Mouse (Mus musculus) ES-E14 (cell line): Measurements from ENCODE around the gene Gchfr. TPM values are rescaled to one million over a fixed set of nuclear protein-coding genes. Genes with fewer than 3 reads are reported as not detected.

Source experiments
- DNase-seq: peaks from one replicate; pipeline ENCODE4 v3.0.0-alpha.2; 2013; ENCODE audit warnings: low read depth, low spot score
- H3K27ac ChIP-seq: 2 replicates; pipeline ENCODE4 v1.5.1; 2012; ENCODE audit warnings: low read depth, mild to moderate bottlenecking, low read length, moderate library complexity, mixed read lengths; ENCODE audit not compliant: poor library complexity, insufficient read depth, severe bottlenecking
- H3K36me3 ChIP-seq: 2 replicates; pipeline ENCODE4 v1.6.1; 2012; ENCODE audit warnings: mild to moderate bottlenecking, low read length, moderate library complexity, mixed read lengths; ENCODE audit not compliant: control insufficient read depth, poor library complexity, insufficient read depth, severe bottlenecking
- H3K4me1 ChIP-seq, 2 experiments: fragments of 150-350 bp in 1 of 2; sonication (generic) in 1 of 2; 2 replicates each; pipeline ENCODE4 v1.6.1; 2012; ENCODE audit warnings: low read length in 2 of 2, mild to moderate bottlenecking in 1 of 2, mixed read lengths in 1 of 2; ENCODE audit not compliant: control insufficient read depth in 2 of 2, insufficient read depth in 2 of 2, poor library complexity in 1 of 2
- H3K4me3 ChIP-seq, 2 experiments: fragments of 150-350 bp in 1 of 2; sonication (generic) in 1 of 2; 2 replicates each; pipeline ENCODE4 v1.5.1; 2012; ENCODE audit warnings: low read length in 2 of 2, low read depth in 1 of 2, mild to moderate bottlenecking in 1 of 2, mixed read lengths in 1 of 2; ENCODE audit not compliant: insufficient read depth in 1 of 2, poor library complexity in 1 of 2, severe bottlenecking in 1 of 2
- H3K9ac ChIP-seq: 2 replicates; pipeline ENCODE4 v1.6.1; 2012; ENCODE audit warnings: low read depth, mild to moderate bottlenecking, low read length, mixed read lengths; ENCODE audit not compliant: poor library complexity, insufficient read depth, severe bottlenecking
- H3K9me3 ChIP-seq: fragments of 150-350 bp; sonication (generic); 2 replicates; pipeline ENCODE4 v1.6.1; 2012; ENCODE audit warnings: low read depth, mild to moderate bottlenecking, low read length; ENCODE audit not compliant: control insufficient read depth, insufficient read depth
- CHD2 ChIP-seq: IDR thresholded peaks from 2 replicates; pipeline ENCODE4 v1.6.1; 2014; ENCODE audit warnings: mild to moderate bottlenecking, low read depth, low read length, inconsistent platforms
- HCFC1 ChIP-seq: IDR thresholded peaks from 2 replicates; pipeline ENCODE4 v1.6.1; 2012; ENCODE audit warnings: low read length, inconsistent platforms, borderline replicate concordance; ENCODE audit not compliant: insufficient read depth
- MAFK ChIP-seq: IDR thresholded peaks from 2 replicates; pipeline ENCODE4 v1.6.1; 2014; ENCODE audit warnings: mild to moderate bottlenecking, low read depth, low read length, inconsistent platforms; ENCODE audit not compliant: insufficient read depth
- ZC3H11A ChIP-seq: IDR thresholded peaks from 2 replicates; pipeline ENCODE4 v1.6.1; 2012; ENCODE audit warnings: low read depth, mild to moderate bottlenecking, inconsistent platforms, low read length, borderline replicate concordance
- ZNF384 ChIP-seq: IDR thresholded peaks from 2 replicates; pipeline ENCODE4 v1.6.1; 2012; ENCODE audit warnings: low read depth, low read length, inconsistent platforms
- in situ Hi-C, 2 experiments: fragments of 600-800 bp; cut with MboI; formaldehyde crosslinking; loops; one replicate each; pipeline ENCODE4 v1.15.1; 2025; ENCODE audit warnings: low sequenced_read_pairs in 2 of 2, inconsistent platforms in 1 of 2; ENCODE audit not compliant: unreplicated experiment in 2 of 2
- total RNA-seq: library from RNA; depleted of rRNA; stranded (reverse); fragments of 300-350 nt; gene quantifications from 2 replicates; pipeline ENCODE4 v1.2.3, GENCODE M21; 2012

Gchfr gene
- total RNA-seq, 1 experiment: 14.1 TPM

- no peaks in the 10 kb centered on the region for H3K9me3 ChIP-seq
- peak overlapping the region; percentile 66 for H3K27ac ChIP-seq
- H3K4me1 ChIP-seq: peaks cover 0 to 8% of the 10 kb centered on the region in 2 experiments; a peak in 2 of 4 replicates
- no peaks in the 10 kb centered on the region for H3K36me3 ChIP-seq
- in situ Hi-C loops: no loop called here
- peak; percentile 67 for DNase-seq
- TF ChIP-seq ZC3H11A (peak; percentile 68; the same call in 1 of the 2 replicates), MAFK (no peak)
- H3K9ac ChIP-seq: peak overlapping the region; percentile 25; the same call in 1 of the 2 replicates
- peak overlapping the region; percentile 46 to 58 for H3K4me3 ChIP-seq
Observed at GRCm38 (mm10) chr2:119189029-119189710, 21.6 kb downstream of the Gchfr start.

- Histone ChIP-seq H3K9me3 (no peaks in the 10 kb centered on the region), H3K36me3 (no peaks in the 10 kb centered on the region), H3K9ac (no peak overlapping the region), H3K4me3 (no peak overlapping the region), H3K4me1 (peaks cover 0 to 8% of the 10 kb centered on the region in 2 experiments; a peak in 2 of 4 replicates), H3K27ac (no peak overlapping the region)
- TF ChIP-seq ZC3H11A: no peak
- in situ Hi-C loops: no loop called here
- no peak for DNase-seq
Observed at GRCm38 (mm10) chr2:119190969-119191368, 23.4 kb downstream of the Gchfr start.

- Histone ChIP-seq H3K36me3 (no peaks in the 10 kb centered on the region), H3K9ac (no peak overlapping the region), H3K4me1 (peaks cover 0 to 11% of the 10 kb centered on the region in 2 experiments; a peak in 2 of 4 replicates), H3K9me3 (no peaks in the 10 kb centered on the region), H3K27ac (no peak overlapping the region), H3K4me3 (no peak overlapping the region)
- in situ Hi-C loops: no loop called here
- DNase-seq: no peak
- no peak for TF ChIP-seq MAFK
- TF ChIP-seq ZNF384: no peak
- no peak for TF ChIP-seq ZC3H11A
- TF ChIP-seq CHD2: no peak
- TF ChIP-seq HCFC1: no peak
Observed at GRCm38 (mm10) chr2:119194140-119194539, 26.6 kb downstream of the Gchfr start.

- Histone ChIP-seq H3K9me3 (no peaks in the 10 kb centered on the region), H3K36me3 (no peaks in the 10 kb centered on the region), H3K4me1 (peaks cover 0 to 9% of the 10 kb centered on the region in 2 experiments; a peak in 2 of 4 replicates), H3K9ac (no peak overlapping the region), H3K27ac (no peak overlapping the region), H3K4me3 (no peak overlapping the region)
- DNase-seq: no peak
- in situ Hi-C loops: no loop called here
- no peak for TF ChIP-seq ZNF384
- TF ChIP-seq HCFC1: no peak
- TF ChIP-seq ZC3H11A: no peak
Observed at GRCm38 (mm10) chr2:119196316-119197108, 28.9 kb downstream of the Gchfr start.

DNA sequence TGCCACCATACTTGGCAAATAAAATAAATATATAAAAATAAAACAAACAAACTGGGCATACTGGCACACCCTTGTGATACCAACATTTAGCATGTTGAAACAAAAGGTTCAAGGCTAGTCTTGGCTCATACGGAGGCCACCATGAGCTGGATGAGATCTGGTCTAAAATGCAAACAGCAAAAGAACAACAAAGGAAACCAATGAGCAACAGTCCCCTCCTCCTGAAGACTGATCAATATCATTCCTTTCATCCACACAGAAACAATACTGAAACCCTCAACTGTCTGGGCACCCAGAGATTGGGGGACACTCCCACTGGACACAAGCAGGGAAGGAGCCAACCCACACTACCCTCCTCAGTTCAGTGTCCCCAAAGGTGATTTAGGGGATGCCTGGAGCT lies 29.9 kb downstream of the Gchfr start:
- in situ Hi-C loops: no loop called here

More for the DNA sequence above, 29.9 kb downstream of the Gchfr start:
- Histone ChIP-seq H3K27ac (no peak overlapping the region), H3K9ac (no peak overlapping the region), H3K4me3 (no peak overlapping the region), H3K9me3 (no peaks in the 10 kb centered on the region), H3K36me3 (no peaks in the 10 kb centered on the region), H3K4me1 (peaks cover 0 to 9% of the 10 kb centered on the region in 2 experiments; a peak in 2 of 4 replicates)
- no peak for TF ChIP-seq ZNF384
- DNase-seq: no peak
